12 mouse cellular contexts compared by ENCODE assay signal in genomic region chr5:146973858-146974780, GRCm38 (mm10). TPM values are rescaled to one million over a fixed set of nuclear protein-coding genes. Genes with fewer than 3 reads are reported as not detected.
DNase-seq lines count a peak whose midpoint lies in the region; ATAC-seq and TF ChIP-seq lines count a peak whose summit lies in the region.
"Had no signal": no experiment of that assay in that cellular context is flagged by ENCODE, and none has a peak within 500 bp of the region (broad histone marks: within the 10 kb centered on the region; RNA-seq: fewer than 3 reads in every experiment).

No protein-coding gene starts in this region.

- H3K9ac ChIP-seq in liver, adult 2 months (ENCODE audit: low read depth, low read length): peak overlapping the region; percentile 18; the same call in 1 of the 2 replicates
- no peak overlapping the region for H3K9ac ChIP-seq in liver, embryonic 11.5 days (ENCODE audit: low read depth, low read length)
- H3K9ac ChIP-seq in intestine, embryonic 16.5 days (ENCODE audit: low read depth, low read length): 0 out of 2 replicates have a peak overlapping the region, but pooled peaks have one; percentile 52
- H3K9ac ChIP-seq in stomach, embryonic 15.5 days: no peak overlapping the region
- H3K9ac ChIP-seq in midbrain, embryonic 15.5 days: no peak overlapping the region

- H3K4me2 ChIP-seq in liver, embryonic 11.5 days: no peak overlapping the region
- H3K4me2 ChIP-seq in intestine, embryonic 16.5 days (ENCODE audit: low read depth, low read length): 0 out of 2 replicates have a peak overlapping the region, but pooled peaks have one; percentile 2
- H3K4me2 ChIP-seq in stomach, embryonic 15.5 days: peak overlapping the region; percentile 20; the same call in 1 of the 2 replicates
- H3K4me2 ChIP-seq in midbrain, embryonic 15.5 days: no peak overlapping the region

- no peak for TF ChIP-seq CTCF in liver, adult 2 months (IDR thresholded peaks at IDR 0.05; ENCODE audit: low read depth, low read length)

- H3K4me1 ChIP-seq in liver, adult 2 months (ENCODE audit: control insufficient read depth, insufficient read depth, low read length): peaks cover 32% of the 10 kb centered on the region
- no peaks in the 10 kb centered on the region for H3K4me1 ChIP-seq in liver, embryonic 11.5 days (replicated peaks; ENCODE audit: control insufficient read depth, insufficient read depth, low read length)
- H3K4me1 ChIP-seq in intestine, embryonic 16.5 days (ENCODE audit: control insufficient read depth, insufficient read depth, low read length): peaks cover 7% of the 10 kb centered on the region; the same call in 1 of the 2 replicates
- no peaks in the 10 kb centered on the region for H3K4me1 ChIP-seq in stomach, embryonic 15.5 days
- no peaks in the 10 kb centered on the region for H3K4me1 ChIP-seq in midbrain, embryonic 15.5 days

- peak overlapping the region; percentile 76 for H3K27ac ChIP-seq in liver, adult 2 months (replicated peaks; ENCODE audit: insufficient read depth, low read depth, low read length)
- no peak overlapping the region for H3K27ac ChIP-seq in liver, embryonic 11.5 days (ENCODE audit: low read depth, low read length)
- H3K27ac ChIP-seq in intestine, embryonic 16.5 days (ENCODE audit: low read length): no peak overlapping the region
- H3K27ac ChIP-seq in stomach, embryonic 15.5 days: peak overlapping the region; percentile 2; the same call in 1 of the 2 replicates
- no peak overlapping the region for H3K27ac ChIP-seq in midbrain, embryonic 15.5 days
- H3K27ac ChIP-seq: hindbrain, embryonic 10.5 days had no signal

- WGBS in liver, adult 2 months: 54% methylated on average over 25 of the region's 25 CpGs
- 85% methylated on average over 25 of the region's 25 CpGs for WGBS in liver, embryonic 11.5 days
- 64% methylated on average over 25 of the region's 25 CpGs for WGBS in intestine, embryonic 16.5 days
- WGBS in stomach, embryonic 15.5 days: 58% methylated on average over 25 of the region's 25 CpGs
- 78% methylated on average over 25 of the region's 25 CpGs for WGBS in midbrain, embryonic 15.5 days

- no peaks in the 10 kb centered on the region for H3K9me3 ChIP-seq in liver, embryonic 11.5 days (ENCODE audit: control insufficient read depth, low read length)
- H3K9me3 ChIP-seq in intestine, embryonic 16.5 days (ENCODE audit: control insufficient read depth, low read length): no peaks in the 10 kb centered on the region
- H3K9me3 ChIP-seq in stomach, embryonic 15.5 days: no peaks in the 10 kb centered on the region
- H3K9me3 ChIP-seq in midbrain, embryonic 15.5 days: no peaks in the 10 kb centered on the region
- H3K9me3 ChIP-seq: hindbrain, embryonic 10.5 days had no signal

- no peaks in the 10 kb centered on the region for H3K27me3 ChIP-seq in liver, adult 2 months (ENCODE audit: control insufficient read depth, insufficient read depth, low read length)
- no peaks in the 10 kb centered on the region for H3K27me3 ChIP-seq in liver, embryonic 11.5 days (replicated peaks; ENCODE audit: control insufficient read depth, insufficient read depth, low read length)
- no peaks in the 10 kb centered on the region for H3K27me3 ChIP-seq in intestine, embryonic 16.5 days (replicated peaks; ENCODE audit: control insufficient read depth, insufficient read depth, low read length)
- no peaks in the 10 kb centered on the region for H3K27me3 ChIP-seq in stomach, embryonic 15.5 days (replicated peaks)
- no peaks in the 10 kb centered on the region for H3K27me3 ChIP-seq in midbrain, embryonic 15.5 days (replicated peaks)

- no peak for ATAC-seq in liver, embryonic 11.5 days (replicated peaks; ENCODE audit: low FRiP score)
- ATAC-seq in intestine, embryonic 16.5 days: peak; percentile 36; the same call in 1 of the 2 replicates
- no peak for ATAC-seq in stomach, embryonic 15.5 days (ENCODE audit: insufficient read depth, low FRiP score, low read depth)
- ATAC-seq in midbrain, embryonic 15.5 days (replicated peaks): no peak

- H3K79me2 ChIP-seq in liver, adult 2 months (ENCODE audit: control insufficient read depth, insufficient read depth, low read length): no peaks in the 10 kb centered on the region

- DNase-seq in liver, adult 2 months (ENCODE audit: extremely low read depth, low read depth, low spot score): peak; percentile 73
- DNase-seq in liver, embryonic 11.5 days (ENCODE audit: low spot score): no peak
- DNase-seq in kidney, postnatal 4 days: peak; percentile 29 to 53
- DNase-seq in frontal cortex, postnatal 25 days (ENCODE audit: low spot score in 2 of 2): no peak
- DNase-seq in urinary bladder, postnatal 10 days (ENCODE audit: low spot score): no peak
- DNase-seq: heart, adult 18-20 months; layer of hippocampus, adult 9-11 months; right cerebral cortex, adult 18-20 months had no signal

- H3K36me3 ChIP-seq in liver, adult 2 months (ENCODE audit: control insufficient read depth, insufficient read depth, low read length): no peaks in the 10 kb centered on the region
- no peaks in the 10 kb centered on the region for H3K36me3 ChIP-seq in liver, embryonic 11.5 days (ENCODE audit: control insufficient read depth, insufficient read depth, low read length)
- no peaks in the 10 kb centered on the region for H3K36me3 ChIP-seq in intestine, embryonic 16.5 days (ENCODE audit: control insufficient read depth, insufficient read depth, low read length)
- no peaks in the 10 kb centered on the region for H3K36me3 ChIP-seq in stomach, embryonic 15.5 days
- no peaks in the 10 kb centered on the region for H3K36me3 ChIP-seq in midbrain, embryonic 15.5 days (replicated peaks)
- H3K36me3 ChIP-seq: hindbrain, embryonic 10.5 days had no signal

- H3K4me3 ChIP-seq in liver, adult 2 months (ENCODE audit: insufficient read depth, low read depth, low read length): no peak overlapping the region
- H3K4me3 ChIP-seq in liver, embryonic 11.5 days (ENCODE audit: low read depth, low read length): no peak overlapping the region
- H3K4me3 ChIP-seq in intestine, embryonic 16.5 days (ENCODE audit: low read length): no peak overlapping the region
- H3K4me3 ChIP-seq in stomach, embryonic 15.5 days (replicated peaks): no peak overlapping the region
- H3K4me3 ChIP-seq in midbrain, embryonic 15.5 days: no peak overlapping the region
- H3K4me3 ChIP-seq: hindbrain, embryonic 10.5 days had no signal

- TF ChIP-seq POLR2A in liver, adult 2 months (IDR thresholded peaks at IDR 0.05; ENCODE audit: extremely low read depth, insufficient read depth, low read length): no peak

RNA-seq across cellular contexts. Expression of gene Mtif3, which starts 10.5 kb away (rescaled TPM):
- 20.3 and 24.1 TPM in 2 replicates for total RNA-seq in liver, adult 2 months (2014; rRNA removed)
- 17.4 and 17.5 TPM in 2 replicates for polyA plus RNA-seq in liver, adult 2 months (2012; rRNA removed)
- polyA plus RNA-seq in liver, embryonic 11.5 days (2014; fragmentation: Nextera tagmentation; extraction: Ambion mirVana): 23.2 and 25.0 TPM in 2 replicates
- polyA plus RNA-seq in intestine, embryonic 16.5 days (2015; fragmentation: Nextera tagmentation; extraction: Ambion mirVana): 28.8 and 31.1 TPM in 2 replicates
- polyA plus RNA-seq in stomach, embryonic 15.5 days (2015; fragmentation: Nextera tagmentation; extraction: Ambion mirVana): 23.1 and 24.2 TPM in 2 replicates
- polyA plus RNA-seq in midbrain, embryonic 15.5 days (2015; fragmentation: Nextera tagmentation; extraction: Ambion mirVana): 28.3 and 28.9 TPM in 2 replicates

RNA-seq across cellular contexts. Expression of gene Gtf3a, which starts 25.7 kb away (rescaled TPM):
- total RNA-seq in liver, adult 2 months (2014; rRNA removed): 12.2 and 15.6 TPM in 2 replicates
- polyA plus RNA-seq in liver, adult 2 months (2012; rRNA removed): 15.3 and 17.9 TPM in 2 replicates
- polyA plus RNA-seq in liver, embryonic 11.5 days (2014; fragmentation: Nextera tagmentation; extraction: Ambion mirVana): 152 and 158 TPM in 2 replicates
- 127 and 136 TPM in 2 replicates for polyA plus RNA-seq in intestine, embryonic 16.5 days (2015; fragmentation: Nextera tagmentation; extraction: Ambion mirVana)
- polyA plus RNA-seq in stomach, embryonic 15.5 days (2015; fragmentation: Nextera tagmentation; extraction: Ambion mirVana): 116 and 122 TPM in 2 replicates
- polyA plus RNA-seq in midbrain, embryonic 15.5 days (2015; fragmentation: Nextera tagmentation; extraction: Ambion mirVana): 110 and 116 TPM in 2 replicates

Comparison
In these comparisons a context has a peak if more than half of its experiments do, and no peak if none do; other contexts are left out.
1. DNase-seq: peak in liver, adult 2 months (single experiment) and kidney, postnatal 4 days (2 of 2); none in liver, embryonic 11.5 days (single experiment), frontal cortex, postnatal 25 days (0 of 2) and urinary bladder, postnatal 10 days (single experiment).
2. H3K27ac ChIP-seq: peak in liver, adult 2 months (single experiment) and stomach, embryonic 15.5 days (single experiment); none in liver, embryonic 11.5 days (single experiment), intestine, embryonic 16.5 days (single experiment) and midbrain, embryonic 15.5 days (single experiment).
3. H3K9ac ChIP-seq: peak in liver, adult 2 months (single experiment) and intestine, embryonic 16.5 days (single experiment); none in liver, embryonic 11.5 days (single experiment), stomach, embryonic 15.5 days (single experiment) and midbrain, embryonic 15.5 days (single experiment).
4. H3K4me2 ChIP-seq: peak in intestine, embryonic 16.5 days (single experiment) and stomach, embryonic 15.5 days (single experiment); none in liver, embryonic 11.5 days (single experiment) and midbrain, embryonic 15.5 days (single experiment).